Mouse (Mus musculus): ENCODE results near the gene Acacb. TPM values are rescaled to one million over a fixed set of nuclear protein-coding genes. Genes with fewer than 3 reads are reported as not detected.

Gene Acacb
- polyA plus RNA-seq, 1 experiment, result 18.5 TPM

Other genes with a start within 250 kb of the Acacb start
- gene Coro1c, start 237.8 kb upstream of the Acacb start, polyA plus RNA-seq (2012; rRNA removed), result 45.0 and 51.0 TPM in 2 replicates
- 11.9 and 14.0 TPM in 2 replicates for gene Ssh1, start 152.6 kb upstream of the Acacb start, polyA plus RNA-seq (2012; rRNA removed)
- gene Dao, start 142.8 kb upstream of the Acacb start, polyA plus RNA-seq (2012; rRNA removed), result 13.0 and 16.6 TPM in 2 replicates
- 32.8 and 35.0 TPM in 2 replicates for gene Usp30, start 81.1 kb upstream of the Acacb start, polyA plus RNA-seq (2012; rRNA removed)
- gene Svop, start 55.0 kb upstream of the Acacb start, polyA plus RNA-seq (2012; rRNA removed), result 0.15 TPM in 2 replicates
- gene Alkbh2, start 18.3 kb upstream of the Acacb start, polyA plus RNA-seq (2012; rRNA removed), result 18.1 and 19.6 TPM in 2 replicates
- gene Ung, start 16.1 kb upstream of the Acacb start, polyA plus RNA-seq (2012; rRNA removed), result 5.8 and 6.1 TPM in 2 replicates
- 0.03 and 0.24 TPM in 2 replicates for gene Foxn4, start 127.3 kb downstream of the Acacb start, polyA plus RNA-seq (2012; rRNA removed)
- 0.77 and 1.1 TPM in 2 replicates for gene Myo1h, start 142.6 kb downstream of the Acacb start, polyA plus RNA-seq (2012; rRNA removed)
- gene Kctd10, start 234.0 kb downstream of the Acacb start, polyA plus RNA-seq (2012; rRNA removed), result 68.4 and 85.6 TPM in 2 replicates
- 54.5 and 59.4 TPM in 2 replicates for gene Ube3b, start 234.1 kb downstream of the Acacb start, polyA plus RNA-seq (2012; rRNA removed)